Mouse (Mus musculus) MEL (cell line): ENCODE data around the gene Gm44579. TPM values are rescaled to one million over a fixed set of nuclear protein-coding genes. Genes with fewer than 3 reads are reported as not detected.

Experiments used
- DNase-seq: peaks from one replicate; pipeline ENCODE4 v3.0.0; 2011; ENCODE audit warnings: low read depth, low spot score
- H3K27ac ChIP-seq: 2 replicates; pipeline ENCODE4 v1.5.1; 2012; ENCODE audit warnings: low read depth, mild to moderate bottlenecking, control low read depth, low read length, moderate library complexity; ENCODE audit not compliant: control insufficient read depth
- H3K27me3 ChIP-seq, 2 experiments: fragments of 150-350 bp in 1 of 2; sonication (generic) in 1 of 2; 2 replicates each; pipeline ENCODE4 v1.6.1; 2012; ENCODE audit warnings: low read length in 2 of 2, mild to moderate bottlenecking in 2 of 2, improper control_type of control experiment in 1 of 2, moderate library complexity in 1 of 2; ENCODE audit not compliant: insufficient read depth in 2 of 2, control insufficient read depth in 1 of 2
- H3K36me3 ChIP-seq, 2 experiments: 2 replicates each; pipeline ENCODE4 v1.6.1; 2012 to 2014; ENCODE audit warnings: low read length in 2 of 2, improper control_type of control experiment in 1 of 2, inconsistent platforms in 1 of 2, mild to moderate bottlenecking in 1 of 2; ENCODE audit not compliant: insufficient read depth in 2 of 2, control insufficient read depth in 1 of 2
- H3K4me1 ChIP-seq, 2 experiments: fragments of 150-350 bp in 1 of 2; sonication (generic) in 1 of 2; 2 replicates each; pipeline ENCODE4 v1.6.1; 2012; ENCODE audit warnings: low read length in 2 of 2, improper control_type of control experiment in 1 of 2, mild to moderate bottlenecking in 1 of 2; ENCODE audit not compliant: insufficient read depth in 2 of 2, control insufficient read depth in 1 of 2
- H3K4me3 ChIP-seq, 2 experiments: fragments of 150-350 bp in 1 of 2; sonication (generic) in 1 of 2; 2 replicates each; pipeline ENCODE4 v1.5.1; 2012; ENCODE audit warnings: low read depth in 2 of 2, low read length in 2 of 2, mild to moderate bottlenecking in 2 of 2, moderate library complexity in 2 of 2, control low read depth in 1 of 2, improper control_type of control experiment in 1 of 2; ENCODE audit not compliant: control insufficient read depth in 1 of 2, insufficient read depth in 1 of 2
- H3K79me2 ChIP-seq: 2 replicates; pipeline ENCODE4 v1.6.1; 2012; ENCODE audit warnings: mild to moderate bottlenecking, low read length, moderate library complexity; ENCODE audit not compliant: control insufficient read depth, poor library complexity, insufficient read depth
- H3K9ac ChIP-seq: 2 replicates; pipeline ENCODE4 v1.6.1; 2012; ENCODE audit warnings: low read depth, mild to moderate bottlenecking, control low read depth, low read length, moderate library complexity; ENCODE audit not compliant: control insufficient read depth, poor library complexity, severe bottlenecking
- H3K9me3 ChIP-seq: fragments of 150-350 bp; sonication (generic); replicated peaks from 2 replicates; pipeline ENCODE4 v1.6.1; 2012; ENCODE audit warnings: mild to moderate bottlenecking, low read length, improper control_type of control experiment, moderate library complexity; ENCODE audit not compliant: insufficient read depth
- ETS1 ChIP-seq: IDR thresholded peaks from 2 replicates; pipeline ENCODE4 v1.6.1; 2012; ENCODE audit warnings: low read depth, mild to moderate bottlenecking, inconsistent platforms, low read length, improper control_type of control experiment, moderate library complexity
- GATA1 ChIP-seq: IDR thresholded peaks from 2 replicates; pipeline ENCODE4 v1.6.1; 2011; ENCODE audit warnings: low read depth, low read length, improper control_type of control experiment
- HCFC1 ChIP-seq: IDR thresholded peaks from 2 replicates; pipeline ENCODE4 v1.6.1; 2012; ENCODE audit warnings: low read depth, mild to moderate bottlenecking, inconsistent platforms, low read length, improper control_type of control experiment, moderate library complexity
- JUND ChIP-seq: IDR thresholded peaks from 2 replicates; pipeline ENCODE4 v1.6.1; 2011; ENCODE audit warnings: low read depth, mild to moderate bottlenecking, improper control_type of control experiment, low read length
- KAT2A ChIP-seq: conservative IDR thresholded peaks from 2 replicates; pipeline ENCODE4 v1.6.1; 2012; ENCODE audit warnings: low read depth, low read length, improper control_type of control experiment, inconsistent platforms
- RAD21 ChIP-seq: IDR thresholded peaks from 2 replicates; pipeline ENCODE4 v1.6.1; 2011; ENCODE audit warnings: mild to moderate bottlenecking, low read depth, low read length, improper control_type of control experiment
- ZC3H11A ChIP-seq: IDR thresholded peaks from 2 replicates; pipeline ENCODE4 v1.6.1; 2012; ENCODE audit warnings: low read depth, mild to moderate bottlenecking, inconsistent platforms, low read length, improper control_type of control experiment
- ZKSCAN1 ChIP-seq: IDR thresholded peaks from 2 replicates; pipeline ENCODE4 v1.6.1; 2012; ENCODE audit warnings: low read depth, mild to moderate bottlenecking, inconsistent platforms, low read length, improper control_type of control experiment, moderate library complexity
- ZMIZ1 ChIP-seq: IDR thresholded peaks from 2 replicates; pipeline ENCODE4 v1.6.1; 2012; ENCODE audit warnings: low read depth, mild to moderate bottlenecking, inconsistent platforms, low read length, improper control_type of control experiment, moderate library complexity
- polyA plus RNA-seq, 2 experiments: library from polyadenylated mRNA; stranded (reverse) in 1 of 2; unstranded in 1 of 2; fragments of >175 nt in 1 of 2; fragments of >200 nt in 1 of 2; gene quantifications; 2 replicates each; pipeline versions ENCODE4 v1.2.1 to v1.2.4; 2012; ENCODE audit warnings: low replicate concordance in 2 of 2, low read depth in 1 of 2; ENCODE audit not compliant: insufficient read length in 2 of 2, insufficient read depth in 1 of 2, missing spikeins in 1 of 2
- total RNA-seq: library from RNA; depleted of rRNA; stranded (reverse); fragments of 300-350 nt; gene quantifications from 2 replicates; pipeline ENCODE4 v1.2.3, GENCODE M21; 2012

Gene Gm44579
- total and polyA plus RNA-seq, 3 experiments, result not detected

GRCm38 (mm10) chr15:98157253-98157652 is 63.5 kb downstream of the Gm44579 start:
- H3K36me3 ChIP-seq, result peaks cover 0 to 2% of the 10 kb centered on the region in 2 experiments; a peak in 1 of 4 replicates
- H3K27me3 ChIP-seq, result peaks cover 7 to 12% of the 10 kb centered on the region in 2 experiments
- H3K27ac ChIP-seq, result no peak overlapping the region
- no peaks in the 10 kb centered on the region for H3K9me3 ChIP-seq
- no peak overlapping the region for H3K4me3 ChIP-seq
- TF ChIP-seq ZMIZ1 (no peak), KAT2A (no peak), GATA1 (peak; percentile 62), ETS1 (no peak)
- TF ChIP-seq, all 39 proteins: peak for 1
- DNase-seq, result peak; percentile 34
- Histone ChIP-seq H3K9ac (no peak overlapping the region), H3K4me1 (0 out of 4 replicates have a peak, but pooled peaks cover 0 to 2% of the 10 kb centered on the region in 2 experiments), H3K79me2 (no peaks in the 10 kb centered on the region)

DNA sequence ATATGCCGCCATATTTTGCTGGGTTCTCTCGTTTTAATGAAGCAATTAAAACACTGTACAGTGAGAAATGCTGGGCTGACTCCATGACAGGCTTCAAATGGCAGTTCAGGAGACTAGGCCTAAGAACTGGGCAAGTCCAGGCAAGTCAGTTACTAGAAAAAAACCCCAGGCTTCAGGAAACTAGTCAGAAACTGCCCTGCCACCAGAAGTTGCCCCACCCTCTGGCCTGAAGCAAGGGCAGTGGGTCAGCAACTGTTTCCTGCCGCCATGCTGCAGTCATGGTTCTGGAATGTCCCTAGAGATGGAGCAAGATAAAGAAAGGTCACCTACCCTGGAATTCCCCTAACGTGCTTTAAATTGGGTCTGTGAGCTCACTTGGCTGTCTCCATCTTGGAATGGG is 64.8 kb downstream of the Gm44579 start:
- no peak overlapping the region for H3K27ac ChIP-seq
- peaks cover 0 to 2% of the 10 kb centered on the region in 2 experiments; a peak in 1 of 4 replicates for H3K36me3 ChIP-seq
- H3K79me2 ChIP-seq, result no peaks in the 10 kb centered on the region
- DNase-seq, result no peak
- 0 out of 4 replicates have a peak, but pooled peaks cover 0 to 2% of the 10 kb centered on the region in 2 experiments for H3K4me1 ChIP-seq
- no peaks in the 10 kb centered on the region for H3K9me3 ChIP-seq
- TF ChIP-seq HCFC1, result no peak
- TF ChIP-seq JUND, result no peak
- no peak for TF ChIP-seq ZC3H11A
- peaks cover 3 to 10% of the 10 kb centered on the region in 2 experiments for H3K27me3 ChIP-seq
- H3K4me3 ChIP-seq, result no peak overlapping the region
- H3K9ac ChIP-seq, result no peak overlapping the region

DNA sequence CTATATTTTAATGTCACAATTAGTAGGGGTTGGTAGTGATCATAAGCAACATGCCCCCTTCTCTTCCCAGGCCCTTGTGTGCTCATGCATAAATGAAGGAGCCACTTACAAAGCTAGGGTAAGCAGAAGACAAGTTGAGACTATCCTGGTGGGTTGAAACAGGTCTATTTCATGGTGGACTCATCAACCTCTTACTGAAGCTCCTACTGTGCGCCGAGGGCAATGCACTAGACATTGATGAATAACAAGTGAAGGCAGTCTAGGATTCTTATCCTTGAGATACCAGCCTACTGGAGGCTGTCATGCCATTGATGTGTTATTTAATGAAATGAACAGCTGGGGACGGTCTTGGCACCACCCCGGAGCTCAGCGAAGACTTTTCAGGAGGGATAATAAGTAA is 65.5 kb downstream of the Gm44579 start:
- no peak for DNase-seq
- H3K9me3 ChIP-seq, result no peaks in the 10 kb centered on the region
- 0 out of 4 replicates have a peak, but pooled peaks cover 0 to 2% of the 10 kb centered on the region in 2 experiments for H3K4me1 ChIP-seq
- H3K27ac ChIP-seq, result no peak overlapping the region
- H3K79me2 ChIP-seq, result no peaks in the 10 kb centered on the region
- H3K9ac ChIP-seq, result no peak overlapping the region
- TF ChIP-seq ZKSCAN1, result peak; percentile 55; the same call in 1 of the 2 replicates
- no peak for TF ChIP-seq RAD21
- H3K4me3 ChIP-seq, result no peak overlapping the region
- peaks cover 2 to 10% of the 10 kb centered on the region in 2 experiments for H3K27me3 ChIP-seq
- H3K36me3 ChIP-seq, result peaks cover 0 to 2% of the 10 kb centered on the region in 2 experiments; a peak in 1 of 4 replicates
